Mouse (Mus musculus): Measurements from ENCODE around the gene Nkain1.
A peak's percentile ranks its signal among the peaks of the same experiment; 100 is the strongest.

Nkain1 gene

DNA sequence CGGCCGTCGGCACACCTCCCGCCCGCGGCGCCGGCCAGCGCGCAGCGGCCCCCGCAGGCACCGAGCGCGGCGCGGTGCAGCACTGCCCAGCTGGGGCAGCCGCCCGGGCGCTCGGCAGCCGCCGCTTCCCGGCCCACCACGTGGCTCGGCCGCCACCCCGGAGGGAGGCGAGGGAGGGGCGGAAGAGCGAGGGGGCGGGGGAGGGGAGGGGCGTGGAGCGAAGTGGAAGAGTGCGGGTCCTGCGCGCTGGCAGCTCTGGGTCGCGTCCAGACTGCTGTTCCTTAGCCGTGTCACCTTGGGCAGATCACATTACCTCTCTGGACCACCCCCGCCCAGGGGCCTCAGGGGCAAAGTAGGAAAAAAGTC, at the start of gene Nkain1:
Gene Nkain1, minus strand, starts transcription at position 126 of the 366 bp plus-strand sequence.
- DNase-seq (ENCODE audit: low read depth, low spot score), result peak; percentile 28

DNA sequence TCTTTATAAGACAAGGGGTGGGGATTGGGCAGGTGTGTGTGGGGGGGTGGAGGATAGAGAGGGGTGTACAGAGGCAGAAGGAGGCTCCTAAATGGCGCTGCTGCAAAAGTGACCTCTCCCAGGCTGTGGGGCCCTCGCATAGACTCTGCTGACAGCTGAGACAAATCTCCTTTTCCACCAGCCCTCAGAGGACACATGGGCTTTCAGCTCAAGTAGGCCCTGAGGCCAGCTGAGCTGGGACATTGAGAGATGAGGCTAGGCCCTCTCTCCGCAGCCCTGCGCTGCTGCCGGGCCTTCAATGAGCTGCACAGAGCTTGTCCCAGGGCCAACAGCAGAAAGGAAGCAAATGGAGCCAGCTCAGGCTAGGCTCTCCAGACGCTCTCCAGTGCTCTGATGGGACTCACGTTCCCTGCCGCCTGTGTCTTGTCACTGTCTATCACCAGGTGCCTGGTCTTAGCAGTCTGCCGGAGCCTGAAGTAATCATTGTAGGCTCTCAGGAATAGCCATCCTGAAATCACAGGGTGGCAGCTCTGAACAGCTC, 4.8 kb upstream of the Nkain1 start:
- DNase-seq (ENCODE audit: low read depth, low spot score), result no peak

DNA sequence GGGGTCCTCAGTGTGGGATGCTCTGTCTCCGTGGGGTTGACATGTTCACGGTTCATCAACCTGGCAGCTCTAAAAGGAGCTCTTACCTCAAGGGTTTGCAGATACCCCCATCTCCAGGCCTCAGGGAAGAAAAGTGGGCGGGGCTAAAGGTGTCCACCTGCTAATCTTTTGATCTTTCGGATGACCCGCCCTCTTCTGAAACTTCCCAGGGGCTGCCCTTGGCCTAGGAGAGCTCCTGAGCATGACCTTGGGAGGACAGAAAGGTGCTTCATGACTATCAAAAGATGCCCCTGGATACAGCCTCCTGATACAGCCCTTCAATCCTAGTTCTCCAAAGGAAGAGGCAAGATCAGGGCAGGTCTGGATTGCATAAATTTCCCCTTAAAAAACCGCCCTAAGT, 3.1 kb upstream of the Nkain1 start:
- DNase-seq (ENCODE audit: low read depth, low spot score), result no peak

DNA sequence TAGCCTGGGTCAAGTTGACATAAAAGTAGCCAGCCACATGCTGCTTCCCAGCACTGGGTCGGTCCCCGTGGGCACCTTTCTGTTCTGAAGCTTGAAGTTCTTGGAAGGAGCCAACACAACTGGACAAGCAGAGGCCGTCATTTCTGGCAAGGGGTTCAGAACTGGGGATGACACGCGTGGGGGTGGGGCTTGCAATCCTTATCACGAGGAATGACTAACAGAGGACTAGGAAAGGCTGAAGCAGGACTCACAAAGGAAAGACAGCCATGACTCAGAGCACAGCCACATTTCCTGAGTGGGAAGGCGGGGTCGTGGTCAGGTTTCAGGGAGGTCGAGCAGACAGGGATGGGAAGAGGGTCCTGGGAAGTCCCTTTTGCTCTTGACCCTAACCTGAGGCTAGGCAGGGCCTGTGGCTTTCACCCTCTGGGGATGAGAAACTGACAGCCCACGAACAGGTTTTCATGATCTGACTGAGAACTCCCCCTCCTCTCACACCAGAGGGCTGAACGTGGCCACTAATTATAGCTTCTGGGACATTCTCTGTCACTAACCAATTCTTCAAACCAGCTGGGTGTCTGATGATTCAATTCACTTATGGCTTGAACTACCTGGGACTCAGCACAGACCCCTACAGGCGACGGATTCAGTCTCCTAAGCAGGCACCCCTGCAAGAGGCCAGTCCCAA, 2.4 kb upstream of the Nkain1 start:
- no peak for DNase-seq (ENCODE audit: low read depth, low spot score)

DNA sequence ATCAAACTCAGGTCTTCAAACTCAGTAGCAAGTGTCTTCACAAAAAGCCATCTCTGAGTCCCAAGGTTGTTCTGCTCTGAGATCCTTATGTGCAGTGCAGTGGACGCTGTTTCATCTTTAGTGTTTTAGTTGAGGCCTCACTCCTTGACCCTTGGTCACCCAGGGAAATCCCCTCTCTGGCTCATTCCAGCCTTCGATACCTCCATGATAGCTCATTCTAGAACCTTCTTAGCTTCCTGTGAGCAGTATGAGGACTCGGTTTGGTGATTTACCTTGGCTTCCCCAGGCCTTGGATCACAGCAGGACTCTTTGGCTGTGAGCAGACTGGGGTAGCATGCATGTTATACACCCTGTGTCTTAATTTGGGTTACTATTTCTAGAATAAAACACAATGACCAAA, 1.6 kb upstream of the Nkain1 start:
- DNase-seq (ENCODE audit: low read depth, low spot score), result no peak

DNA sequence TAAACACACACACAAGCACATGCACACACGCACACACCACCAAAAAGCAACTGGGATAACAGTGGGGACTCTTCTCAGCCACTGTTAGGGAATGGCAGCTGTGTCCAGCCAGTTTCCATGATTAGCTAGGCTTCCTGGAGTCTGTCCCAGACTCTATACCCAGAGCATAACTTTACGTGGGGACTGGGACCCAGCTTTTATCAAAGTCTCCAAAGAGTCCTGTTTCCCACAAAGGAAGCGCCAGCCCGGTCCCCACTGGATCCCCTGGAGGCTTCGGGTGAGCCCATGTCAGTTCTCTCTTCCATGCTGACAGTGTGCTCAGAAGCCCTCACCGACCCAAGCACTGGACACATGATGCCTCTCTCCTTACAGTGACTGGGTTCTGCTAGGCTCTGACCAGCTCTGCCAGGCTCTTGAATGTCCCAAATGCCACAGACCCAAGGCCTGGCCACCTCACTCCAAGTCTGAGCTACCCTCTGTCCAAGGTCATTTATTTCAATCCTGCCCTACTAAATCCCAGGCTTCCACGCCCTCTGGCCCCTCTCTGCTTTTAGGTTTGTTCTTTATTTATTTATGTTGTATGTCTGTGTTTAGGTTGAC, 988 bp upstream of the Nkain1 start:
- DNase-seq (ENCODE audit: low read depth, low spot score), result peak; percentile 56

DNA sequence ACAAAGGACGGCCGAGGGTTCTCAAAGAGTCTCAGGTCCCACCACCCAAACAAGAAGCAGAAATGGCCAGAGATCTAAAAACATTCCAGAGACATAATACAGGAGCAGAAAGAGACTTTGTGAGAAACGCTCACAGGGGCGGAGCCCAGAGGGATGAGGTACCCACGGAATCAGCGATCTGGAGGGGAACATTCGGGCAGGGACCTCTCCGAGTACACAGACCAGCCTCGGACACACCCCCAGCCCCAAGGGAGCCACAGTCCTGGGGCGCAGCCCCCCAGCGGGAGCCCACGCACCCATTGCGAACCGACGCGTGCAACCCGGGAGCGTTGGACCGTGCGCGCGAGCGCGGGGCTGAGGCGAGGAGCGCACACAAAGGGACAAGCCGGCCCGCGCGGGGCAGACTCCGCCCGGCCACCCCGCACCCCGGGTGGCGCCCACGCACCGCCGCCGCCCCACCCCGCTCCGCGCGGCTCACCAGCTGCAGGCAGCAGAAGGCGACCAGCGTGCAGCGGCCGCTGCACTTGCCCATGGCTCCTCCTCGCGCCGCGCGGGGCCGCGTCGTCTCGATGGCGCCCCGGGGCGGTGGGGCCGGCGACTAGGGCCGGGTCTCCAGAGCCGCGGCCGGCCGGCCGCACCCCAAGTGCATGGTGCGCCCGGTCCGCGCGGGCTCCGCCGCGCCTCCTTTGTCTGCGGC, 474 bp downstream of the Nkain1 start:
- no peak for DNase-seq (ENCODE audit: low read depth, low spot score)

DNA sequence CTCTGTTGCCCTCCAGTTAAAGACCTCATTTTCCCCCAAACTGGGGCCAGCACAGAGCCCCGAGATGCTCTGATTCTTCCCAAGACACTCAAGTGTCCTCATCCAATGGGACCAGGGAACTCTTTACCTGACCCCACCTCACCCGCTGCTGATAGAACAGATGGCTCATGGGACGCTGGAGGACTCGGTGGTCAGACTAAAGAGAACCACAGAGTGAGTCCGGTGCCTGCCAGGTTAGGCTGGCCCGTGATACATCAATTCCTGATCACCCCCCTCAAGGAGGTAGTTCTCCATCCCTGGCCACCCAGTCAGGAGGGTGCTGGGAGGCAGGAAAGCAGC, 992 bp downstream of the Nkain1 start:
- no peak for DNase-seq (ENCODE audit: low read depth, low spot score)

DNA sequence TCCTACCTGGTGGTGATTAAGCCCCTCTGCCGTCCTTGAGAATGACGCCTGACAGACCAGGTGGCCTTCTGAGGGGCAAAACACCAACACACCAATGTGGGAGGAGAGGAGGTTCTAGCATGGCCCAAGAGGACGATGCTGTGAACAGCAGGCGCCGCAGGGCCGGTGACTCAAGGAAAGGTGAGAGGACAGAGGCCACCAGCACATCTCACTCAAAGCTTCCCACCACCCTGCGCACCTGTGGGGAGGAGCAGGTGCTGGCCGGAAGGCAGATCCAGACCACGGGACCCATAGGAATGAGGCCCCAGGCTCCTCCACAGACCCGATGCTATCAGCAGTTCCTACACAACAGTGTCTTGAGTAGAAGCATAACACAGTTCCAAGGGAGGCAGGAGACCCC, 1.4 kb downstream of the Nkain1 start:
- no peak for DNase-seq (ENCODE audit: low read depth, low spot score)

DNA sequence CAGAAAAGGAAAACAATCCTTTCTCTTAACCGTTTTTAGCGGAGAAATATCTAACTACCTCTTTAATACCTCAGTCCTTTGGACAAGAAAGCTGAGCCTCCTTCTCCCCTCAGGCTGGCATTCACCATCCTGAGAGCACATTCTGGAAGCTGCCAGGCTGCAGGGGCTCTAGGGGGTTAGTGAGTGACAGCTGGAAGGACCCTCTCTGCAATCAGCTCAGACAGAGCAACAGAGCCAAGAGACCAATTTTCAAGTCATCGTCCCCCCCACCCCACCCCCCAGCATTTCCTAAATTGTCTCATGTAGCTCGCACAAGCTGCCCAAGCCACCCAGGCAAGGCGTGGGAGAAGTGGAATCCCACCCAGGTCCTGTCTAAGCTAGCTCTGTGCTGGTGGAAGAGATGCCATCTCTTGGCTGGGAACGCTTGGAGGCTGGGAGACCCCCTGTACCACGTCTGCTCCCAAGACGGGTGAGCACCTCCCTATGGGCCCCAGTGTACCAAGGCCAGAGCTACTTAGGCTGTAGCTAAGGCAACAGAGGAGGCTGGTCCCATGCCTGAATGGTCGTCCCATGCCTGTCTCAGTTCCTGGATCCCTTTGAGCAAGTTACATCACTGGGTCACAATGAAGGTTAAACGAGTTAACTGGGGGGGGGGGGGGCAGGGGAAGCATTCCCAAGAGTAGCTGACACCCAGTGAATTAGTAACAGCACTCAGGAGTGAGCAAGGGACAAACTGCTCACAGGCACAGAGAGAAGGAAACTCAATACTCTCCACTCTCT, 2.8 kb downstream of the Nkain1 start:
- no peak for DNase-seq (ENCODE audit: low read depth, low spot score)

DNA sequence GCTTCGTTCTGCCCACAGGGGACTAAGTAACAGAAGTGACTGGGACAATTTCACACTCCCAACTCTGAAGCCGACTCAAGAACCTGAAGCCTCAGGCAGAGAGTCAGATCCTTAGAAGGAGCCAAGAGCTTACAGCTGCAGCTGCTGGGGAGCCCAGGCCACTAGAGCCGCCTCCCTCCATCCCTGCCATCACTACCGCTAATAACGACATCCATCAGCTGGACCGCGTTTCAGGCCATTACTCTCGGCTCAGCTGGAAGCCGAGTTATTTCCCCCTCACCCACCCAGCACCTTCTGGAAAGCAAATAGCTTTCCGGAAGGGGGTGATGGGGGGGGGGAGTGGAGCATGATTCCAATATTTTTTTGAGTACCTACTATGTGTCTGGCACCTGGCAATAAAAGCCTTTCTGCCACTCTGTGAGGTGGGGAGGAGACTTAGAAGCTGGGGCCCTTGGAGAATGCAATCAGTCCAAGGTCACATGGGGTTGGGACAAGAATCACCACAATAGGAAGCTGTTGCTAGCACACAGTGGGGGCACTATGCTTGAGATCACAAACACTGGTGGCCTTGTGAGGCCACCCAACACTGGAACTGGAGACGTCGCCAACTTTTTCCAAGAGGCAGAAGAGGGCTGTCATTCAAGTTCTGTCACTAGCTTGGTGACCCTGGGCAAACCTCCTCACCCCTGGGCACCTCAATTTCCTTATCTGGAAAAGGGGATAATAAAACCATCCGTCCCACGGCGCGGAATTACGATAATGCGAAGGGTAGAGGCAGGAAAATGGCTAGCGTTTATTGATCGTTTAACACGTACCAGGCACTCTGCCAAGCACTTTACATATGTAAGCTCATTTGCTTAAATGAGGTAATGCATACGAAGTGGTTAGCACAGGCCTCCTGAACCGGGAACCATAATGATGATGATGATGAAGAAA, 5.7 kb downstream of the Nkain1 start:
- DNase-seq (ENCODE audit: low read depth, low spot score), result no peak

DNA sequence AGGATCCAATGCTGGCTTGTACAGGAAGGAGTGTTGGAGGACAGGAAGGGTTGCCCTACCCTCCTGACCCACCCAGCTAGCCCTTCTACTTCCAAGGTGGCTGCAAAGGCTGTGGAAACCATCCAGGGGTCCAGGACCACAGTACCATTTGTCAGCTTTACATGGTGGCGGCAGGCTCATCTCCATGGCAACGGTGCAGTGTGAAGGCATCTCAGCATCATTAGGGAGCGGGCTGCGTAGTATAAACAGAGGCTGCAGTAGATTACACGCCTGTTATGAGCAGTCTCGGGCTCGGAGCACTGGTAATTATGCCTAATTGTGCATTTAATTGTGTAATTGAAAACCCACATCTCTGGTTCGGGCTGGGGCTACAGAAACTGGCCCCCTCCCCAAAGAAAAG, 10.2 kb downstream of the Nkain1 start:
- no peak for DNase-seq (ENCODE audit: low read depth, low spot score)

DNA sequence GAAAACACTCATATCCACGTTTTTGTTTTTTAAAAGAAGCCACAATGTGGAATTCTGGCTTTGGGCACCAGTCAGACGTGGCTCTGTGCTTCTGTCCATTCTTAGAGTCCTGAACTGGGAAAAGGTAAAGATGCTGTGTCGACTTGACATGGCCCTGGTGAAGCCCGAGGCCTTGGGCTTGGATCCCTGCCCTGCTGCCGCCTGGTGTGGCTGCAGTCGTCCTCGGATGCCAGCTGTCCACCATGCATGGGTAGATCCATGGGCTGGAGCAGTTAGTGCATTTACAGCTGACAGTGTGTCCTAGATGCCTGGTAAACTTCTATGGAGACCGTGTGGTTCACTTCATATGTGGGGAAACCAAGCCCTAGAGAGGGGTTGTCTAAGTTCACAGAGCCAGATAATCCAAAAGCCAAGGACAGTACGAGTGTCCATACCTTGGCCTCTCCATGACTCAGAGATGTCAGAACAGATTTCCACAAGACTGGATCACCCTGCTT, 10.7 kb downstream of the Nkain1 start:
- DNase-seq (ENCODE audit: low read depth, low spot score), result no peak

DNA sequence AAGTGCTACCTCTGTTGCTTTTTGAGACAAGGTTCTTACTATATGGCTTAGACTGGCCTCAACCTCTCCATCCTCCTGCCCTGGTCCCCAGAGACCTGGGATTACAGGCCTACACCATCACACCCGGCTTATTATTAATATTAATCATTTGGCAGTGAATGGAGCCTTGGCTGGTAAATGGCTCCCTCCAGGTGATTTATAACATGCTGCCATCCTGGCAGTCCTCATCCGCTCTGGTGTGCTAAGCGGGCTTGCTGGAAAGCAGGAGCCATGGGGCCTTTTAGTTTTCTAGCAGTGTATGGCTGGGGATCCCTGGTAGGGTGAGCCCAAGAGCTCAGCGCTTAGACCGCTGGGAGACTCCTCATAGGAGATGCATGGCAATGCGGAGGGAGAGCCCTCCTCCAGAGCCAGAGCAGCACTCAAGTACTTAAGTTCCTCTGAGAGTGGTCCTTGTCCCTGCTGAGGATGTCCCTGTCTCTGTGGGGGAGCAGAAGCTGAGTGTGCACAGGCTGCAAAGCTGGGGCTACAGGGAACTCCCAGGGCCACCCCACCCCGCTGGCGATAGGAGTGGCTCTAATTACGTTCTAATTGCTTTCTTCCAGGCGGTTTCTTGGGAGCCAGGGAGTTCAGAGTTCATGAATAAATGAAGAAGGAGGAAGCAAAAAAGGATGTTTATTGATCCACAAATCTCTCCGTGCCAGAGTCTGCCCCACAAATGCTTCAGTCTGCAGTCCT, 13.2 kb downstream of the Nkain1 start:
- DNase-seq (ENCODE audit: low read depth, low spot score), result no peak

DNA sequence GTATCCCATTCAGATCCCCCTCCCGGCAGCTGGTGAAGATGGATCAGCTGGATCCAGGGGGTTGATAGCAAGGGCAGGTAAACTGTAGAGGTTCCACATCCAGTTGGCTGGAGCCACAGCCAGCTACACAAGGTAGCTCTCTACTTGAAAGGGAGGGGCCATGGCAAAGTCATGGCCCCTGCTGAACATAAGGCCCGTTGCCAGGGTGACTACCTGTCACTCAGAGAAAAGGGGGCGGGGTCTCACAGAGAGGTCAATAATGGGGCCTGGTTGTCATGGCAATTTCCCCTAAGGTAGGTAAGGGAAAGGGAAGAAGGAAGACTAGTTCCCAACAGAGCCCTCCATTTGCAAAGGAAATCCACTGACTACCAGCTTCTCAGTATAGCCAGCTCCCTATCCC, 14.8 kb downstream of the Nkain1 start:
- no peak for DNase-seq (ENCODE audit: low read depth, low spot score)

DNA sequence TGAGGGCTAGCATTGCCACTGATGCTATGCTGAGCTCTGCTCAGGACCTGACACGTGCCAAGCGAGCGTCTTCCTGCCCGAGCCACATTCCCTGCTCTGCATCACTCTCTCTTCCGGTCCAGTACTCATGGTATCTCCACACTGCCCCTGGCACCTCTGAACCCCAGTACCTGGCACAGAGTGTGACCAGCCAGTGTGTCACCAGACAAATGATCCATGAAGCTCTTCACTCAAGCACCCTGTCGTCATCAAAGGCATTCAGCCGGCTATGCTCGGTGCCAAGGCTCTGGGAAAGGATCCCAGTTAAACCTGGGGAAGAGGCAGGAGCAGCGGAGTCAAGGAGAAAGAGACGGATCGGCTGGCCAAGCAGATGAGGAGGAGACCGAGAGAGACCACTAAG, 16.1 kb downstream of the Nkain1 start:
- no peak for DNase-seq (ENCODE audit: low read depth, low spot score)

DNA sequence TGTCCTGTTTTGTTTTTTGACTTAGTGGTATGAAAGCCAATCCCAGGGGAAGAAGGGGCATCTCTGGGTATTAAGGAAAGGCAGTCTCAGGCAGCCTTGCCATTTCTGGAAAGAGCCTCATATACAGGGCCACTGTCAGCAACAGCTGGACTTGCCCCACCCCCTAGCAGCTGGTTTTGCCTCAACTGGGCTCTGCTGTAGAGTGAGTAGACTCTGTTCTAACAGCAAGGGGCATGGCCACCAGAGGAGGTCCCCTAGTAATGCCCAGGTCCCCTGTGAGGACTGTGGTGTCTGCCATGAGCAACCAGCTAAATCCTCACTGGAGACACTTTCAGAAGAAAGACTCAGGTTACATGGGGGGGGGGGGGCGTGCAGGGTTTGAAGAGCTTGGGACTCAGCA, 17.0 kb downstream of the Nkain1 start:
- no peak for DNase-seq (ENCODE audit: low read depth, low spot score)

DNA sequence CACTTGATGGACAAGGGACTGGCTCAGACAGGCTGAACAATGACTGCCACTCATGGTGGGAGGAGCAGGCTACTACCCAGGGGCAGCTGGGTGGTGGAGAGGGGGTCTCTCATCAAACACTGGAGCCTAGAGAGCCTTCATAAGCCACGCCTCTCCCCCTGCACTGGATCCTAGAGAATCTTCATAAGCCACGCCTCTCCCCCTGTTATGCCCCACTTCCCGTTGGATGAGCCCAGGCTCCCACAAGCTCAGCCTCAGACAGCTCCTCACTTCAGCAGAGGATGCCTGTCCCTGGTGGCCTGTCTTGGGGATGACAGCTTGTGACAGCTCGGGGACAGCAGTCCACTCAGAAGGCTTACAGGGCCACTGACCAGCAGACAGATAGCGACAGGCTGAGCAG, 17.7 kb downstream of the Nkain1 start:
- DNase-seq (ENCODE audit: low read depth, low spot score), result no peak

DNA sequence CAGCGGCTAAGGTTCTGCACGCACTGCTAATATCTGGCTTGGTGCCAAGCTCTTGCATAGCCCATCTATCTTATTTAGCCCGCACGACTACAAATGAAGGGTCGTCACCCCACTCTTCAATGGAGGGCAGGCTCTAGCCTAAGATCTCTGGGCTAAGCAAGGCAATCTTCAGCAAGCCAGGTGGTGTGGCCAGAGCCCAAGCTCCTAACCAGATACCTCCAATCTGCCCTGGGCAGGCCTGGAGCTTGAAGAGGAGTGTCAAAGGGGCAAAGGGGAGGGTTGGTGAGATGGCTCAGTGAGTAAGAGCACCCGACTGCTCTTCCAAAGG, 20.9 kb downstream of the Nkain1 start:
- no peak for DNase-seq (ENCODE audit: low read depth, low spot score)

DNA sequence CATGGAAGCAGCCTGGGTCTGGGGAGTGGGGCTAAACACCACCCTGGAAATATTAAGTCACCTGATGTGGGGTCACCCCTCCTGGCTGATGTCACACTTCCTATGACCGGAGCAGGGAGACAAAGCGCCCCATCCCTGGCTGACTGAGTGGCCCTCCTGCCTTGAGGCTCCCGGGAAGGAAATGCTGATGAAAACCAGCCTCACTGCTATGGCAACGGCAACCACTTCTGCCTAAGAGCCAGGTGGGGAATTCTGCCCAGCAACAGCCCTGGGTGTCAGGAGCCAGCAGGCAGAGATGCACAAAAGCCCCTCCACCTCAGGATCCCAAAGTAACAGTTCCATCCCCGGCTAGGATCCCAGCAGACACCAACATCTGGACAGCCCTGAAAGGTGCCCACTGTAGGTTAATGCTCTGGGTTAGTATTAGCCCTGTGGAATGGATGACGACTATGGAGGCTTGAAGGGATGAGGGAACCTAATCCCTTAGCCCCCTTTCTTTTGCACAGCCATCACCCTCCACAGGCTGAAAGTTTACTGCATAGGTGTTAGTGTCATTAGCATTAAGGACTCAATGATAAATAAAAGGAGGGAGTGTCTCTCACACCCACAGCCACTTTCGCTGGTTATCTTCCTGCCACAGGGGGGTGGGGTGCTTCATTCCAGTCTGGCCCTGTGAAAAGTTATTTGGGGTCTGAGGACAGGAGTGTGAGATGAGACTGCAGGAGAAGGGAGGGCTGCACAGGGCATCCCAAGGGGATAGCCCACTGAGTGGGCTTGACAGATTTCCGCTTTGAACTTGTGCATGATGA, 21.5 kb downstream of the Nkain1 start:
- DNase-seq (ENCODE audit: low read depth, low spot score), result no peak

Data from skeletal muscle tissue, adult 2 months (tissue).